Mouse (Mus musculus) adrenal gland, postnatal 0 days (tissue): Measurements from ENCODE around the gene Zfp385c. TPM values are rescaled to one million over a fixed set of nuclear protein-coding genes. Genes with fewer than 3 reads are reported as not detected.

Source experiments
- polyA plus RNA-seq: library from polyadenylated mRNA; unstranded; fragments of >200 nt; fragmentation: Nextera tagmentation; extraction: Ambion mirVana; gene quantifications from 2 replicates; pipeline ENCODE4 v1.2.1, GENCODE M21; 2015

Zfp385c gene
- polyA plus RNA-seq = 0.27 and 1.1 TPM in 2 replicates

DNA sequence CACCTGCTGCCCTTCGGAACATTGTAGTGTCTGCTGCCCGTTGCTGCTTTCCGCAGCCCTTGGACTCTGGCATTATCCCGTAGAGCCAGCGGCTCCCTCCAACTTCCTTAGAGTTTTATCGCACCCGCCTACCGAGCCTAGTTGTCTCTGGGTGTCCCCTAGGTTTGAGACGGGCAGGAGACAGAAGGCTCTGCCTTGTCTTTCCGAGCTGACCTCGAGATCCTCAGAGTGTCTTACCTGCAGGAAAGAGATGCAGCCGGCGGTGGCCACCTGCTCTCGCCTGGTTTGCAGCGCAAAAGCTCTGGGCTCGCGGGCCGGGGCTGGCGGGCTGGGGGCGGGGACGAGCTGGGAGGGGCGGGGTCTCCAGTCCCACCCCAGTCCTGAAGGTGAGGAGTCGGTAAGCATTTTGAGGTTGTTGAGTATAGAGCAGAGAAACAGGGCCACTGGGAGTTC lies at the start of gene Zfp385c:
Zfp385c (minus strand) TSS at position 292 of the 453 bp plus-strand sequence.

DNA sequence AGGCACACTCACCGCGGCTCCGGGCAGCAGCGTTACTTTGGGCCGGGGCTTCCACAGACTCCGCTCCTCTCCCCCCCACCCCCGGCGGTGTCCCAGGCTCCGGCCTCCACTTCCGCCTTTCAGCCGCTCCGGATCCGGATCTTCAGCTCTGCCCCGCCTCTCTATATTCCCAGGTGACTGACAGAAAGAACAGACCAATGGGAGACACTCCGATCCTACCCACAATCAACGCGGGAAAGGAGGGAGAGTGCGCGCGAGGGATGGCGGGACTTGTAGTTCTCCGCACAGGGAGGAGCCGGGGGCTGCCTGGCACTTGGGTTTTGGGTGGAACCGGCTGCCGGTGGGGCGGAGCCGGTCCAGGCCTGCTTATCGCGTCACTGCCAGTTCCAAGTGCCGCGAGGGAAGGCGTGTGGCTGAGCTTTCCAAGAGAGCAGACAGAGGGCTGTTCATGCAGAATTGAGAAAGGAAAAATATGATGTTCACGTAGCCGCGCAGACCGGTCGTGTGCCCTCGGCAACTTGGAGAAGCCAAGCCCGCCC lies 45.9 kb upstream of the Zfp385c start, which contains the start of gene Rab5c:
Rab5c (minus strand) TSS at position 150 of the 539 bp plus-strand sequence.

DNA sequence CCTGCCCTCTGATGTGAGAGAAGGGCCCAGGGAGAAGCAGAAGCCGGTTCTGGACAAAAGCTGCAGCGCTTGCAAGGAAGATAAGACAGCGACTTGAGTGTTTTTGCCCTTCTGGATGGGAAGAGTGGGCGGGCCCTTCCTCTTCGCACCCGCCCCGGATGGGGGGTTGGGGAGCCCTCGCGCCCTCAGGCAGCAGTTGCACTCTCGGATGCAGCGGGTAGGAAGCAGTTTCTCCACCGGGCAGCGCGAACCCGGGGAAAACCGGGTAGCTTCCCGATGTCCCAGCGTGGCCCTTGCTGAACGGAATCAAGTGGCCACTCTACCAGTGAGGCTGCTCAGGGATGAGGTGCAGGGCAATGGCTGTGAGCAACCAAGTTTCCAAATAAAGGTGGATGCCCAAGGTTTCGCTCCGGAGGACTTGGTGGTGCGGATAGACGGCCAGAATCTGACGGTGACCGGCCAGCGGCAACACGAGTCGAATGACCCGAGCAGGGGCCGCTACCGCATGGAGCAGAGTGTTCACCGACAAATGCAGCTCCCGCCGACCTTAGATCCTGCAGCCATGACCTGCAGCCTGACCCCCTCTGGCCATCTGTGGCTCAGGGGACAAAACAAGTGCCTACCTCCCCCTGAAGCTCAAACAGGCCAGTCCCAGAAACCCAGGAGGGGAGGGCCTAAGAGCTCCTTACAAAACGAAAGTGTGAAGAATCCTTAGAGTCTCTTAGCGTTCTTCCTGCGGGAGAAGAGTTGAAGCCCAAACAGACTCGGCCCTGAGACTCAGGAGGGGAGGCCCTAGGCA lies 21.7 kb upstream of the Zfp385c start, which contains the start of gene Hspb9:
Hspb9 (plus strand) TSS at position 116 of the 799 bp plus-strand sequence.

DNA sequence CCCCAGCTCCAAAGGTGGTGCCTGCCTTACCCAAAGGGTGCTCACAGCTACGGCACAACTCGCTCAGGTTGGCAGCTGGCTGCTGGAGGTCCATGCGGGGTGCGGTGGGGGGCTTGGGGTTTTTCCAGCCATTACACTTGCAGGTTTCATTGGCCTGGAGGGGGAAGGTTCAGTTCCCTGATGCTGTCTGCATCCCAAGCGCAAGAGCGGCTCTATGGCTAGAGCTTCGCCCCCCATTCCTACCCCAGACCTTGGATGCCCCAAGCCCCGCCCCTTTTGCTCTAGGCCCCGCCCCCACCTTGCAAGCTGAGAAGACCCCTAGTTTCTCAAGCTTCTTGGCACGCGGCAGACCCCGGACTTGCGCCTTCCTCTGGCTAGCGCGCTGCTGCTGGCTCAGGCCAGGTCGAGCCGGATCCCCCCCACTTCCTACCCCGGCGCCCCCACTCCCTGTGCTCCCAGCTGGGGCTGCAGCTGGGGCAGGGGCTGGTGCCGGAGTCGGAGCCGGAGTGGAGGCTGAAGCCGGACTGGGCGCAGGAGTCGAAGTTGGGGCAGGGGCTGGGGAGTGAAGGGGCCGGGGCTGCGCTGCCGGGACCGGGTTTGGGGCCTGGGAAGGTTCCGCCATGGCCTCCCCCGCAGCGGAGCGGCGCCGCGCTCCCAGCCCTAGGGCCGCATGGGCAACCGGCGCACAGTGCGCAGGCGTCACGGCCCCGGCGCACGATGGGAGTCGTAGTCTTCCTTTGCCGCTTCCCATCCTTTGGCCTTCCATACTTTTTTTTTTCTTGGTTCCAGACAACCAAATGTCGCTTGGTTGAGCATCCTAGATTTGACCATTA lies 19.7 kb upstream of the Zfp385c start, which contains the start of gene Kat2a:
Kat2a (minus strand) TSS at position 683 of the 833 bp plus-strand sequence.

DNA sequence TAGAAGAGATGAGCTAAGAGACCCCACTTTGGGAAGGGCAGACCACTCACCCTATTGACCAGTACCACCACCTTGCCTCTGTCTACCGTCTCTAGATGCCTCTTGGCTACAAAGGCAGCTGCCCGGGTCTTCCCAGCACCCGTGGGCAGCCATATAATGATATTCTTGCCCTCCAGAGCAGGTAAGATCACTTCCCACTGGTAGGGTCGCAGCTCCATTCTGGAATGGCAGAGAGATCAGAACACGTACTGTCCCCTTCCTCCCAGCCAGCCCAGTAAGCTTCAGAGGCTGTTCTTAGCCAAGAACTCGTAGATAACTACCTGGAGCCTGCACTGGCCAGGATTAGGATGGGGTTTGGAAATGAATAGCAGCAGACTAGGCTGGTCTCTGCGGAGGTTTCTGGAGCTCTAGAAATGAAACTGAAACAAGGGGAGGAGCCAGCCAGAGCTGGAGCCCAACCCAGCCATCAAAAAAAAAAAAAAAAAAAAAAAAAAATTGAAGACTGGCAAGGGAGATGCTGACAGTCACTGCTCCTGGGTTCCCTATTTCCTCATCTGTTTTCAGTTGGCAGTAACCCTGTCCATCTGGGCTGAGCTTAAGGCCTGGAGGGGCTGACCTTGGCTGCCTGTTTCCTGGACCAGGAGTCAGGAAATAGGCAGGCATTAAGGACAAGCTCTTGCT lies 11.7 kb upstream of the Zfp385c start, which contains the start of gene Dhx58:
Dhx58 (minus strand) TSS at position 421 of the 681 bp plus-strand sequence.

DNA sequence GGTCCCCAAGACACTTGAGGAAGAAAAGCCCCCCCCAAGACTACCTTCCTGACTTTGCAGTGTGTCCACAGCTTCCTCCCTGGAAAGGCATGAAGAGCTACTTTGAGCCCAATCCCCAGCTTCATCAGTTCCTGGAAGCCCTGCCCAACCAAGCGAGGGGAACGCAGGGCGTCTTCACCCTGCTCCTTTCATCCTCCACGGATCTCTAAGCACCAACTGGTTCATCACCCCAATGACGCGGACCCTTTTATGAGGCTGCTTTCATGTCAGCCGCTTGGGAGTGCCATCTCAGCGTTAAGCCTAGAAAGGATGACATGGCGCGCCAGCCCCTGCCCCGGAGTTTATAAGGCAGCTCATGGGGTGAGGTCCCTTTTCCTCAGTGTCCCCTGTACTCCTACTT lies 72.3 kb downstream of the Zfp385c start, which contains the start of gene Dnajc7:
Dnajc7 (minus strand) TSS at position 187 of the 400 bp plus-strand sequence.

DNA sequence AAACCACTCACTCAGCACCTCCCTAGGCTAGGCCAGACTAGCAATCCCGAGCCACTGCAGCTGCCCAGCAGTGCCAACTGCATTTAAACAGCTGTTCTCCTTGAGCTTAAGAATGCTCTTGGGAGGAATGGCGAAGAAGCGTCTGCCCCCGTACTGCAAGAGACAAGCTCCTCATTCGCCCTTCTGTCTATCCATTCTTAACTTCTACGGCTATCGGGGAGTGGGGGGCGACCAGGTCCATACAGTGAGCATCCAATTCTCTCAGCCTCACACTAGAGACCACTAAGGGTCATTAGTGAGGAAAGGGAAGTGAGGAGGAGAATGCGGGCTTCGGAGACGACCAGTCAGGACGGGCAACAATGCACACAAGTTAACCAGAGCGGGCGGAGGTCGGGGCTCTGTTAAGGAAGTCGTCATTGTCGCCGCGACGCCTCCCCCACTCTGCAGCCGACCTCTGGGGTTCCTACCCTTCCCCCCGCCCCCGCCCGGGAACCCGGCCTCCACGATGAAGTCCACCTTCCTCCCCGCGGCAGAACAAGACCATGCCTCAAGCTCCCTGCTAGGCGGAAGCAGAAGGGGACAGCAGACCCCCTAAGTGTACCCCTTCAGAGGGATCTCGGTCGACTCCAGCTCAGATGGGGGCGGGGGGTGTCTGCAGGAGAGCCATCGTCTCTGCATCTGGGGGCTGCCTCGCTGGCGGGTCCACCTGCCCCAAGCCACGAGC lies 73.3 kb downstream of the Zfp385c start, which contains the start of gene Nkiras2:
Nkiras2 (plus strand) TSS at position 484 of the 724 bp plus-strand sequence.

Other genes starting within 250 kb of the Zfp385c start
- gene Klhl11, start 219.7 kb downstream of the Zfp385c start, polyA plus RNA-seq = 3.5 and 5.8 TPM in 2 replicates
- gene Acly, start 164.5 kb downstream of the Zfp385c start, polyA plus RNA-seq = 194 and 398 TPM in 2 replicates
- 0.84 and 1.9 TPM in 2 replicates for gene Ttc25, start 146.8 kb downstream of the Zfp385c start, polyA plus RNA-seq
- 53.5 and 65.6 TPM in 2 replicates for gene Cnp, start 117.6 kb downstream of the Zfp385c start, polyA plus RNA-seq
- 42.2 and 47.3 TPM in 2 replicates for gene Nkiras2, start 73.2 kb downstream of the Zfp385c start, polyA plus RNA-seq
- 99.2 and 155 TPM in 2 replicates for gene Dnajc7, start 72.3 kb downstream of the Zfp385c start, polyA plus RNA-seq
- gene Dhx58, start 11.8 kb upstream of the Zfp385c start, polyA plus RNA-seq = 5.5 and 14.8 TPM in 2 replicates
- gene Kat2a, start 20.0 kb upstream of the Zfp385c start, polyA plus RNA-seq = 28.4 and 39.7 TPM in 2 replicates
- gene Hspb9, start 21.4 kb upstream of the Zfp385c start, polyA plus RNA-seq = 0.51 and 0.61 TPM in 2 replicates
- gene Rab5c, start 45.8 kb upstream of the Zfp385c start, polyA plus RNA-seq = 34.3 and 39.6 TPM in 2 replicates
- gene Kcnh4, start 67.5 kb upstream of the Zfp385c start, polyA plus RNA-seq = 0.20 and 0.21 TPM in 2 replicates
- not detected in 2 replicates for gene Hcrt, start 70.5 kb upstream of the Zfp385c start, polyA plus RNA-seq
- 7.4 and 9.3 TPM in 2 replicates for gene Ghdc, start 78.5 kb upstream of the Zfp385c start, polyA plus RNA-seq
- 17.9 and 25.7 TPM in 2 replicates for gene Stat5b, start 158.3 kb upstream of the Zfp385c start, polyA plus RNA-seq
- gene Stat5a, start 166.9 kb upstream of the Zfp385c start, polyA plus RNA-seq = 7.6 and 12.2 TPM in 2 replicates
- 43.6 and 44.0 TPM in 2 replicates for gene Stat3, start 247.1 kb upstream of the Zfp385c start, polyA plus RNA-seq